Mouse (Mus musculus): Measurements from ENCODE around the gene Ankrd2. TPM values are rescaled to one million over a fixed set of nuclear protein-coding genes. Genes with fewer than 3 reads are reported as not detected.

Gene Ankrd2
- total and polyA plus RNA-seq, 3 experiments: not detected

DNA sequence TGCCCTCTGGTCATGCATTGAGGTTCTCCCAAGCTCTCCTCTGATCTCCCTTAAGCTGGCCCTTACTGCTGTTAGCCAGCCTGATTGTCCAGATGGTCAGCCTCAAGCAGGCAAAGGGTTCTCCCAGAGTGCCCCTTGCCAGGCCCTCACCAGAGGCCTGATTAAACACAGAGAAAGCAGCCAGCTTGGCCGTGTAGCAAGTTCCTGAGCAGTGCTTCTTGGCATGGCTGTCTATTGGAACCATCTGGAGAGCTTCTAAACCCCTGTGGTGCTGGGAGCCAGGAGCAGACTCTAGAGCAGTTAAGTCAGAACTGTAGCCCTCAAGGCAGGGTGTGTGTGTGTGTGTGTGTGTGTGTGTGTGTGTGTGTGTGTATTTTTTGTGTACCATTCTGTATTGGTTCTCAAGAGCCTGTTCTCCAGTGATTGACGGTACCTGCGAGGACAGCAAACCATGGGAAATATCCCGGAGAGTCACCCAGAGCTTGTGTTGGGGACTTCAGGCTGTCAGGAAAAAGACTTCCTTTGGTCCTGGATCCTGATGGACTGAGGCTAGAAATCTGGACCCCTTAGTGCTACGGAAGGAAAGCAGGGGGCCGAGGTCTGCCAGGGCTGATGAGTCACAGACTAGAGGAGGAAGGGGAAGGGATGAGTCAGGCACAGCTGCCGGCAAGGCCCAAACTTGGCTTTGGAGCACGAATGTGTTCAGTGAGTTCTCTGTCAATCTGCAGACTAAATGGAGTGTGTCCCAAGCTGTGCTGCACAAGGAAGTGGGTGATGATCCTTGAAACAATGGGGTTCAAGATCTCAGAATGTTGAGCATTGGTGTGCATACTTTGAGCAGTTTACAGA is 18.2 kb upstream of the Ankrd2 start:
- H3K4me1 ChIP-seq (ENCODE audit: insufficient read depth, low read depth, low read length): peaks cover 12% of the 10 kb centered on the region
- no peak for ATAC-seq (ENCODE audit: extremely low read depth, insufficient number of reproducible peaks, low FRiP score, poor library complexity, severe bottlenecking)
- no peak for DNase-seq (ENCODE audit: low spot score)

DNA sequence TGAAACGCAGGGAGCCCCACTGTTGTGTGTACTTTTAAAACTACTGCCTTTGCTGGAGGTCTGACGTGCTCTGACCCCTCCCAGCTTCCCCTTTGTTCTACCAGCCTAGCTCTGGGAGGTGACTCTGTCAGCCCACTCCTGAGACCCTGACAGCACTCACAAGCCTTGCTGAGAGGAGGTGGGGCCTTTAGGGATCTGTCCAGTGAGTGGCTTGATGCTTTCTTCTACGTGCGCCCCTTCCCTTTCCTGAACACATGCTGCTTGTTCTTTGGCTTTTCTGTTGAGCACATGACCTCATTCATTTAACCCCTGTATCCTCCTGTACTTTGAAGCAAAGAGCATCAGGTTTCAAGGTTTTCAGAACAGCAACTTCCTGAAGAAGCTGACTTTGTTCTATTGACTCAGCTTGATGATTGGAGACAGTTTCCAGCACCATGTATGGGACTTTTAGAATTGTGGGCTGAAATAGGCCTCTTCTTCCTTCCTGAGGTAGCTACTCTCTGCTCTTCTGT is 16.7 kb upstream of the Ankrd2 start:
- H3K4me3 ChIP-seq (ENCODE audit: low read depth, low read length): no peak overlapping the region
- peaks cover 10% of the 10 kb centered on the region for H3K27me3 ChIP-seq (ENCODE audit: insufficient read depth, low read length)
- ATAC-seq (ENCODE audit: extremely low read depth, insufficient number of reproducible peaks, low FRiP score, poor library complexity, severe bottlenecking) (no peak), DNase-seq (ENCODE audit: low spot score) (no peak)
- peaks cover 17% of the 10 kb centered on the region for H3K4me1 ChIP-seq (ENCODE audit: insufficient read depth, low read depth, low read length)
- H3K36me3 ChIP-seq (replicated peaks): no peaks in the 10 kb centered on the region
- no peak for TF ChIP-seq POLR2AphosphoS5 (IDR thresholded peaks at IDR 0.05; ENCODE audit: insufficient replicate concordance, low read depth, low read length)
- TF ChIP-seq CTCF (IDR thresholded peaks at IDR 0.05; ENCODE audit: low read depth, low read length): no peak
- no peak for TF ChIP-seq GATA2 (IDR thresholded peaks at IDR 0.05; ENCODE audit: borderline replicate concordance, low read depth, low read length)
- TF ChIP-seq GATA1 (IDR thresholded peaks at IDR 0.05; ENCODE audit: borderline replicate concordance, low read length): no peak
- no peak for TF ChIP-seq TAL1 (conservative IDR thresholded peaks at IDR 0.05; ENCODE audit: low read depth, low read length)
- no peaks in the 10 kb centered on the region for H3K9me3 ChIP-seq (replicated peaks)

More for the DNA sequence above, 18.2 kb upstream of the Ankrd2 start:
- Histone ChIP-seq H3K36me3 (replicated peaks) (no peaks in the 10 kb centered on the region), H3K9me3 (replicated peaks) (no peaks in the 10 kb centered on the region), H3K4me3 (ENCODE audit: low read depth, low read length) (no peak overlapping the region), H3K27me3 (ENCODE audit: insufficient read depth, low read length) (peaks cover 13% of the 10 kb centered on the region)
- TF ChIP-seq TAL1 (conservative IDR thresholded peaks at IDR 0.05; ENCODE audit: low read depth, low read length) (no peak), GATA2 (IDR thresholded peaks at IDR 0.05; ENCODE audit: borderline replicate concordance, low read depth, low read length) (no peak), GATA1 (IDR thresholded peaks at IDR 0.05; ENCODE audit: borderline replicate concordance, low read length) (no peak), CTCF (IDR thresholded peaks at IDR 0.05; ENCODE audit: low read depth, low read length) (no peak)

GRCm38 (mm10) chr19:42021681-42022541 is 13.9 kb upstream of the Ankrd2 start:
- no peak for ATAC-seq (ENCODE audit: extremely low read depth, insufficient number of reproducible peaks, low FRiP score, poor library complexity, severe bottlenecking)
- peaks cover 11% of the 10 kb centered on the region for H3K27me3 ChIP-seq (ENCODE audit: insufficient read depth, low read length)
- no peaks in the 10 kb centered on the region for H3K36me3 ChIP-seq (replicated peaks)
- H3K4me1 ChIP-seq (ENCODE audit: insufficient read depth, low read depth, low read length): peaks cover 20% of the 10 kb centered on the region
- H3K4me3 ChIP-seq (ENCODE audit: low read depth, low read length): no peak overlapping the region
- DNase-seq (ENCODE audit: low spot score): no peak
- no peak for TF ChIP-seq GATA1 (IDR thresholded peaks at IDR 0.05; ENCODE audit: borderline replicate concordance, low read length)
- TF ChIP-seq GATA2 (IDR thresholded peaks at IDR 0.05; ENCODE audit: borderline replicate concordance, low read depth, low read length): no peak
- no peak for TF ChIP-seq TAL1 (conservative IDR thresholded peaks at IDR 0.05; ENCODE audit: low read depth, low read length)
- TF ChIP-seq POLR2AphosphoS5 (IDR thresholded peaks at IDR 0.05; ENCODE audit: insufficient replicate concordance, low read depth, low read length): no peak
- no peak for TF ChIP-seq CTCF (IDR thresholded peaks at IDR 0.05; ENCODE audit: low read depth, low read length)
- no peaks in the 10 kb centered on the region for H3K9me3 ChIP-seq (replicated peaks)

GRCm38 (mm10) chr19:42022542-42022848 is 13.3 kb upstream of the Ankrd2 start:
- TF ChIP-seq GATA2 (IDR thresholded peaks at IDR 0.05; ENCODE audit: borderline replicate concordance, low read depth, low read length): no peak
- no peak for TF ChIP-seq POLR2AphosphoS5 (IDR thresholded peaks at IDR 0.05; ENCODE audit: insufficient replicate concordance, low read depth, low read length)
- no peak for TF ChIP-seq TAL1 (conservative IDR thresholded peaks at IDR 0.05; ENCODE audit: low read depth, low read length)
- no peak for TF ChIP-seq GATA1 (IDR thresholded peaks at IDR 0.05; ENCODE audit: borderline replicate concordance, low read length)
- TF ChIP-seq CTCF (IDR thresholded peaks at IDR 0.05; ENCODE audit: low read depth, low read length): no peak
- DNase-seq (ENCODE audit: low spot score) (no peak), ATAC-seq (ENCODE audit: extremely low read depth, insufficient number of reproducible peaks, low FRiP score, poor library complexity, severe bottlenecking) (no peak)
- Histone ChIP-seq H3K9me3 (replicated peaks) (no peaks in the 10 kb centered on the region), H3K36me3 (replicated peaks) (no peaks in the 10 kb centered on the region), H3K27me3 (ENCODE audit: insufficient read depth, low read length) (peaks cover 15% of the 10 kb centered on the region), H3K4me3 (ENCODE audit: low read depth, low read length) (no peak overlapping the region), H3K4me1 (ENCODE audit: insufficient read depth, low read depth, low read length) (peaks cover 20% of the 10 kb centered on the region)

- ATAC-seq (ENCODE audit: extremely low read depth, insufficient number of reproducible peaks, low FRiP score, poor library complexity, severe bottlenecking): no peak
Observed at GRCm38 (mm10) chr19:42026158-42026557, 9.6 kb upstream of the Ankrd2 start.

DNA sequence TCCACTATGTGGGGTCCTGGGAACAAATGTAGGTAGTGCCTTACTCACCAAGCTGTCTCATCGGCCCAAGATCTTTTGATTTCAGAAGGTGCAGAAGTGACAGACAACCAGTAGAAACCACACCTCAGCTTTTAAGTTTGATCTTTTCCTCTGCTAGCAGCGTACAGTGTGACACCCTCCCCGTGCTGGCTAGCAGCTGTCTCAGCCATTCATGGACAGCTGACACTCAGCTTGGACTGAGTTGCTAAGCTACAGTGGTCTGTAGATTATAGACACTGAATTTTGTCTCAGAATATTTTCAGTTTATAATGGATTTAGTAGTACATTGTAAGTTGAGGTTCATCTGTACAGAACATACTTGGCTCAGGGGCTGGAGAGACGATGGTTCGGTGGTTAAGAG is 4.7 kb upstream of the Ankrd2 start:
- peaks cover 46% of the 10 kb centered on the region for H3K27me3 ChIP-seq (ENCODE audit: insufficient read depth, low read length)
- ATAC-seq (ENCODE audit: extremely low read depth, insufficient number of reproducible peaks, low FRiP score, poor library complexity, severe bottlenecking) (no peak), DNase-seq (ENCODE audit: low spot score) (no peak)

More at GRCm38 (mm10) chr19:42026158-42026557, 9.6 kb upstream of the Ankrd2 start:
- peaks cover 22% of the 10 kb centered on the region for H3K27me3 ChIP-seq (ENCODE audit: insufficient read depth, low read length)
- no peak overlapping the region for H3K4me3 ChIP-seq (ENCODE audit: low read depth, low read length)
- H3K9me3 ChIP-seq (replicated peaks): no peaks in the 10 kb centered on the region
- H3K4me1 ChIP-seq (ENCODE audit: insufficient read depth, low read depth, low read length): peaks cover 20% of the 10 kb centered on the region
- peak; percentile 38 for DNase-seq (ENCODE audit: low spot score)
- TF ChIP-seq CTCF (IDR thresholded peaks at IDR 0.05; ENCODE audit: low read depth, low read length) (peak; percentile 96), TAL1 (conservative IDR thresholded peaks at IDR 0.05; ENCODE audit: low read depth, low read length) (no peak)
- no peaks in the 10 kb centered on the region for H3K36me3 ChIP-seq (replicated peaks)

More for the DNA sequence above, 4.7 kb upstream of the Ankrd2 start:
- Histone ChIP-seq H3K4me1 (ENCODE audit: insufficient read depth, low read depth, low read length) (peaks cover 16% of the 10 kb centered on the region), H3K36me3 (replicated peaks) (no peaks in the 10 kb centered on the region), H3K9me3 (replicated peaks) (no peaks in the 10 kb centered on the region), H3K4me3 (ENCODE audit: low read depth, low read length) (no peak overlapping the region)
- TF ChIP-seq CTCF (IDR thresholded peaks at IDR 0.05; ENCODE audit: low read depth, low read length) (no peak), GATA1 (IDR thresholded peaks at IDR 0.05; ENCODE audit: borderline replicate concordance, low read length) (no peak), TAL1 (conservative IDR thresholded peaks at IDR 0.05; ENCODE audit: low read depth, low read length) (no peak), POLR2AphosphoS5 (IDR thresholded peaks at IDR 0.05; ENCODE audit: insufficient replicate concordance, low read depth, low read length) (no peak), GATA2 (IDR thresholded peaks at IDR 0.05; ENCODE audit: borderline replicate concordance, low read depth, low read length) (no peak)
